Mouse (Mus musculus): ENCODE measurements at regions not wholly inside any gene's neighbourhood (a gene's known extent, or its start where the extent isn't known, plus 50 kb on each side); places are given as distances from the start of the nearest gene placed in this dataset.
A peak's percentile ranks its signal among the peaks of the same experiment; 100 is the strongest.

DNA sequence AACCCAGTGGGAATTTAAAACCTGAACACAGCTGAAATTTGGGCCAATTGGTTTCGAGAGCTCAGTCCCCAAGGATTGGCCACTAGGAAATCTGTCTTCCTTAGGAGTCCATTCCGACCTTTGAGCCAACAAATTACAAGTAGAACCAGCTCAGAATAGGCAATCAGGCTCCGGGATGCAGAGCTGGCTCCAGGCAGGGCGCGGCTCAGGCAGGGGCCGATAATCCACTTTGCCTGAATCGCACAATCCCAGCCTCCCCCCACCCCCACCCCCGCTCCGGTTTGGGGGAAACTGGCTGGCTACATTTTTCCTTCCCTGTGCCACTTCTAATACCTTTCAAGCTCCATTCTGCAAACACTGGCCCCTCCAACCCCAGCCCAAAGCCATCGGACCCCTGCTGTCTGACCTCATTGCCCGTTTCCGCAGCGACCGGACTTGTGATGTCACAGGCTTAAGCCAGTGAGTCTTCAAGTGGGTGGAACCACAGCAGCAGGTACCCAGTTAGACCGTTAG is 150.5 kb upstream of the Sdk2 start:
- no peak for DNase-seq (ENCODE audit: low read depth, low spot score)

GRCm38 (mm10) chr11:114216493-114216892 is 149.6 kb upstream of the Sdk2 start:
- no peak for DNase-seq (ENCODE audit: low read depth, low spot score)

DNA sequence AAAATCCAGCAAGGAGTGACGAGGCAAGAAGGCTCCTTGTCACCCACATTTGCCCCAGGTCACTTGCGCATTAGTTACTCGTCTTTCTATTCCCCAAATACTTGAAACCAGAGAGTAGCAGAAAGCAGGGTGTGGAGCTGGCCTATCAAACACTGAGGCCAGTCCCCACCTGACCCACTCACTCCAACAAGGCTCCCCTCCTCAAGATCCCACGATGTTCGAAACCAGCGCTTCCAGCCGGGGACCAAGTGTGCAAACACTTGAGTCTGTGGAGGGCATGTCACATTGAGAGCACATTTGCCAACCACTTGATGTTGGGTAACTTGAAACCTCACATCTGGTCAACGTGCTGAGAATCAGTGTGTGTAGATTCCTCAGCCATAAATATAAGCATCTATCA is 148.4 kb upstream of the Sdk2 start:
- no peak for DNase-seq (ENCODE audit: low read depth, low spot score)

GRCm38 (mm10) chr11:114212136-114212535 is 145.3 kb upstream of the Sdk2 start:
- DNase-seq (ENCODE audit: low read depth, low spot score) = no peak

- DNase-seq (ENCODE audit: low read depth, low spot score) = peak; percentile 70
Observed at GRCm38 (mm10) chr11:114205192-114205591, 138.3 kb upstream of the Sdk2 start.

- no peak for DNase-seq (ENCODE audit: low read depth, low spot score)
Observed at GRCm38 (mm10) chr11:114203416-114203815, 136.6 kb upstream of the Sdk2 start.

DNA sequence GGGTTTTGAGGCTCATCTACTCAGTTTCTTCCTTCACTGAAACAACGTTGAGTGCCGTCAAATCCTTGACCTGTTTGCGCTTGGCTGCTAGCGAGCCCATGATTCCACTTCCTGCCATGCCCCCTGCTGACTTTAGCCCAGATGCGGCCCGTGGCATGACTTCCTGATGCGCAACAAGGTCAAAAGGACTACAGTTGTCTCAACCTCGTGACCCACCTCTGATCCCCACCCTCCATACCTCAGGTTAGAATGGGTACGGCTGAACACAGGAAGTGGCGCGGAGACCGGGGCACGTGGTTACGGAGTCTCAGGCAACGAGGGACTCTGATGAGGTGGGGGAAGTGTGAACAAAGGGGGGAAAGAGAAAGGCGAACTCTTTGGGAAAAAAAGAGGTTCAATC is 135.6 kb upstream of the Sdk2 start:
- DNase-seq (ENCODE audit: low read depth, low spot score) = no peak

- DNase-seq (ENCODE audit: low read depth, low spot score) = no peak
Observed at GRCm38 (mm10) chr11:114199081-114199586, 132.3 kb upstream of the Sdk2 start.

GRCm38 (mm10) chr11:114198317-114199032 is 131.6 kb upstream of the Sdk2 start:
- DNase-seq (ENCODE audit: low read depth, low spot score) = no peak

DNA sequence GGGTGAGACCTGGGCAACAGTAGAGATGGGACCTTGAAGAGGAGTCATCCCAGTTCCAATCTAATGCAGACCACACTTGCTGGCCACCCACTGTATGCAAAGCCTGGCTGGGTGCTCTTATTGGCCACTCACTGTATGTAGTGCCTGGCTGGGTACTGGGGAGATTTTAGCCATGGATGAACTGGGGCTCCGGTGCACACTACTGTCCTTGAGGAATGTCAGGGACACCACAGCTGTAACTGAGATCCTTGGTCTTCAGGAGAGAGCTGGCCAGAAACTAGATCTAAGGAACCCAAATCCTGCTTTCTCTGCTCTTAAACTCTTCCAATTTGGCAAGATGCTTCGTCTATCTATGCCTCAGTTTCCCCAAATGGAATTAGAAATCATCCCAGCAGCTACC is 128.4 kb upstream of the Sdk2 start:
- no peak for DNase-seq (ENCODE audit: low read depth, low spot score)

DNA sequence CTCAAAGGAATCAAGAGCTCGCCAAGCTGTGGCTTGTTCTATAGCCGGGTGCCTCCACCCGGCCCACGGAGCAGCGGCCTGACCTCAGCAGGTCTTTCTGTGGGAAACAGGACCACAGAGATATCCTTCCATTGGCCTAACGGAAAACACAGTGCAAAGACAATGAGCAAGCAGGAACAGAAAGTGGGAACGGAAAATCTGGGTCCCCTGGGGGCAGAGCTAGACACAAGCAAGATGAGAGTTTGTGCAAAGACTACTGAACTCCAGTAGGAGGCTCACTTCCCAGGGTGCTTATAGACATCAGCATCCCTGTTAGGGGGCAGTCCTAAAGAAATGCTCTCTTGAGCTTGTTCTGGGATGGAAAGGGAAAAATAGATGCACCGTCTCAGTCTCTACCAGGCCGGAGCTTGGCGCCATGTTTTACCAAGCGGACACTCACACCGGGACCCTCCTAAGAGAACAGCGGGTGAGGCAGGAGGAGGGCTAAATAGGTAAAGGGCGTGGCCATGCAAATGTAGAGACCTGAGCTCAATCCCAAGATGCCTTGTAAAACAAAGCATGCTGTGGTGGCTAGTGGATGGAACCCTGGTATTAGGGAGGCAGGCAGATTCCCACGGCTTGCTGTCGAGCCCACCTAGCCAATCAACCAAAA is 127.3 kb upstream of the Sdk2 start:
- DNase-seq (ENCODE audit: low read depth, low spot score) = peak; percentile 49

GRCm38 (mm10) chr11:114193018-114193417 is 126.2 kb upstream of the Sdk2 start:
- DNase-seq (ENCODE audit: low read depth, low spot score) = no peak

GRCm38 (mm10) chr11:114191661-114192060 is 124.8 kb upstream of the Sdk2 start:
- no peak for DNase-seq (ENCODE audit: low read depth, low spot score)

GRCm38 (mm10) chr11:114184970-114185882 is 118.4 kb upstream of the Sdk2 start:
- peak; percentile 96 for DNase-seq (ENCODE audit: low read depth, low spot score)

DNA sequence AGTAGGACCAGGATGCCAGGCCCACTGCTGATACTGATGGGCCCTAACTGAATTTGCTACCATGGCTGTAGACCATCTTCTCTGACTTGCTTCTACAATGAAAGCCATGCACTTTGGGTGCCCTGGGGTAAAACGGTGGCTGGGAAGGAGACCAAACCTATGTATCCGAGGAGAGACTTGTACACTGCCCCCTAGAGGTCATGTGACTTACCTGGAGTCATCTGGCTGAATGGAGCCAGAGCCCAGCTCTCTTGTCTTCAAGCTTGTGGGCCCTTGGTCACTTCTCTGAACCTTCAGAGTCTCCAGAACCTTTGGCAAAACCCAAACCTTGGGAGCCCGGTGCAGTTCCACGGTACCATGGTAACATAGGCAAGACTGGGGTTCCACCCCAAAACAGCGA is 117.6 kb upstream of the Sdk2 start:
- DNase-seq (ENCODE audit: low read depth, low spot score) = peak; percentile 66

DNA sequence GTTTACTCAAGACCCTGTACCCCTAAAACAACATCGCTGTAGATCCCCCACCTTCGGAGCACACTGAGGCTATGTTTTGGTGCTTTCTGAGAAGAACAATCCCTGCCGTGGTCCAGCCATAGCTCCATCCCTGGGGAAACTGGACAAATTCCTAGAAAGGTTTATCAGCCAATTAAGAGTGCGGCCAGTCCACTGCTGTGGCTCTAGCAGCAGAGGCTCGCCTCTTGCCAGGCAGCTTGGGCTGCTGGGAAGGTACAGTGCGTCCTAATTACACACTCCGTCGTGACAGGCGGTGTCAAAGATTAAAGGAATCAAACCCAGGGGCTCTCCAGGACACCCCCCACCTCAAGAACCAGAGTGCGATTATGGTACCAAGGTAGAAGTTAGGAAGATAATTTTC is 116.4 kb upstream of the Sdk2 start:
- no peak for DNase-seq (ENCODE audit: low read depth, low spot score)

DNA sequence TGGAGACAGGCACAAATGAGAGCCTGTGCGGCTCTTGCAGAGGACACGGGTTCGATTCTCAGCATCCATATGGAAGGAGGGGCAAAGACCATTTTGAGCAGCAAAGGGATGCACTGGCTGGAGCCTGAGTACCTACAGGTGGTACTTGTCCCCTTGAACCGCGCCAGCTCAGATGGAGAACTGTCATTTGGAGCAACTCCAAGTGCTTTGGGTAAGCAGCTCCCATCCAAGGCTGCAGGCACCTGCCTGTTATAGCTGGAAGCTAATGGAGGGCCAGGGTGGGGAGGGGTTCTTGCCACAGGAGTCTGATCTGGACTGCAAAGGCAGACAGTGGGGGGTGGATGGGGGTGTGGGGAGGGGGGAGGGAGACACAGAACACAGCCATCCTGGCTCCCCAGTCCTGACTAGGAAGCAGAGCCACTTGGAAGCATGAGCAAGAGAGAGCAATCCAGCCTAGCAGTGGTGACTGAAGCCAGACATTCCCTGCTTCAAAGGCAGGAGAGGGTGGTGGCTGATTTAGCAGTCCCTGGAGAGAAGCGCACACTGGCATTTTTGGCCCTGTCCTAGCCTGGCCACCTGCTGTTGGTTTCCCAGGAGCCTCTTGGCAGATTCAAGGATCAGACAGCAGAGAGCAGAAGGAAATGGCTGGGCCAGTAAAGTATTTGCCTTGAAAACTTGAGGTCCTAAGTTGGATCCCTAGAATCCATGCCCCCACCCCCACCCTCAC is 112.1 kb upstream of the Sdk2 start:
- DNase-seq (ENCODE audit: low read depth, low spot score) = no peak

- DNase-seq (ENCODE audit: low read depth, low spot score) = no peak
Observed at GRCm38 (mm10) chr11:114177789-114178188, 110.9 kb upstream of the Sdk2 start.

- DNase-seq (ENCODE audit: low read depth, low spot score) = no peak
Observed at GRCm38 (mm10) chr11:114177281-114177680, 110.4 kb upstream of the Sdk2 start.

GRCm38 (mm10) chr11:114176671-114177212 is 109.9 kb upstream of the Sdk2 start:
- DNase-seq (ENCODE audit: low read depth, low spot score) = no peak
